Mouse (Mus musculus): ENCODE data around the gene Tead1.

The Tead1 gene

DNA sequence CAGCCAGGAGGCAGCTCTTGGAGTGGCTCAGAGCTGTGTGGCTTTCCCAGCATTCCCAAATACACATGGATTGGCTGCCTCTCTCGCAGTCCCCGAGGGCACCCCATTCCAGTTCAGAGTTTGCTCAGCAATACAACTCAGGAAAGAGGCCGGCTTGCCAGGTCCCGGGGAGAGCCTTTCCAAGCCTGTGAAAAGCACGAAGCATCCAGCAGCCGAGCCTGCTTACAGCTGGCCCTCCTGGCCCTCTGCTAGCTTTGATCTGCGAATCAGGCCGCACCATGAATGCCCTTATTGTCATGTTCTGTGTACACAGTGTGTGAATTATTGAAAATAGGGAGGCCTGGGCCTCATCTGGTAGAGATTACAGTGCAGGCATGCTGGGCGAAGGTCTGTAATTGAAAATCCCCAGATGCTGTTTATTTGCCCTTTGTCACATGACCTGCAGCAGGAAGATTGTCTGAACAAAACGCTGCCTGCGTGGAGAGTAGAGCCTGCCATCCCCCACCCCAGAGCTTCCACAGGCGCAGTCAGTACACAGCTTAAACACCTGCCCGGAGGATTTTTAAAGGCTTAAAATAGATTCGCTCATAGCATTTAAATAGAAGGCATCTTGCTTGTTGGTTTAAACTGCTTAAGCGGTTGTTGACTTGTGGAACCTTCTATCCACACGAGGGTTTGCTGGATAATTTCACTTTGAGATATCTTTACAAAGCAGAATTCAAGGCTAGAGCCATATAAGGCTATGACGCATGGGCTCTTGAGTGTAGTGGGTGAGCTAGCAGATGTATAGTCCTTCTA is 147.2 kb downstream of the Tead1 start:
- no peak for DNase-seq

DNA sequence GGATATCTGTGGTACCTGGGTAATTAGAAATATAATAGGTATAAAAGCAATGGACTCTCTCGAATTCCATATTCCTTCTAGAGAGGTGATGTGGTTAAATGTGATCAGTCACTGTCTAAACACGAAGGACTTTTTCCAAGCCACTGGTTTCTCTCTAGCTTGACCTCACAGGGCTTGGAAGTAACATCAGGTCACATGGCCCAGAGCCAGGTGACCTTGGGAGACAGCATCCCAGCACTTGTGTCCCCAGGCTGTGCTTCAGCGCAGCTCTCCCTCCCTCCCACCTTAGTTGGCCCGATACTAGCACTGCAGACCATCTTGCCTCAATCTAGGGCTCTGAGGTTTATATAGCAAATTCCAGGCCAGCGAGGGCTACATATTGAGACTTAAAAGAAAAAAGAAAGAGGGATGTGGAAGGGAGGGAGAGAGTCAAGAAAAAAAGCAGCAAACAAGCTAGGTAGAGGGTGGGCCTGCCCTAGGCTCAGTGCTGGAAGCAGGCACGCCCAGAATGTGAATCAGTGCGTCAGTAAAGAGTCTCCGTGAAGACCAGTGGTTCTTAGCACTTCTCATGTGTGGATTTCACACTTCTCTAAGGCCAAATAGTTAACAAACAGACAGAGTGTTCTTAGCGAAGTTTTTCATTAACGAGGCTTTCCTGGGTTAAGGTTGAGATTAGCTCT is 149.0 kb downstream of the Tead1 start:
- DNase-seq: no peak

DNA sequence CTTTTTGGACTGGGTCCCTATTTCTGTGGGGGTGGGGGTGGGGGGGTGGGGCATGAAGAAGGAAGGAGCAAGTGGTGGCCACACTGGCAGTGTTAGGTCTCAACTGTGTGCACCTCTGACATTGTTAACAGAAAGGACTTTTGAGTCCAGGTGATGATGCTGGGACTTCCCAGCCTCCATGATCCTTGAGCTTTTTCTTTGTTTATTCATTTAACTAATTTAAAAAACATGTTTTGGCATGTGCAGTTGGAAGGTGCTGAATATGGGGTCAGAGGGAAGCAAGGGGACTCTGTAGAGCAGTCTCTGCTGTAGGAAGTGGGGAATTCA is 149.5 kb downstream of the Tead1 start:
- no peak for DNase-seq

DNA sequence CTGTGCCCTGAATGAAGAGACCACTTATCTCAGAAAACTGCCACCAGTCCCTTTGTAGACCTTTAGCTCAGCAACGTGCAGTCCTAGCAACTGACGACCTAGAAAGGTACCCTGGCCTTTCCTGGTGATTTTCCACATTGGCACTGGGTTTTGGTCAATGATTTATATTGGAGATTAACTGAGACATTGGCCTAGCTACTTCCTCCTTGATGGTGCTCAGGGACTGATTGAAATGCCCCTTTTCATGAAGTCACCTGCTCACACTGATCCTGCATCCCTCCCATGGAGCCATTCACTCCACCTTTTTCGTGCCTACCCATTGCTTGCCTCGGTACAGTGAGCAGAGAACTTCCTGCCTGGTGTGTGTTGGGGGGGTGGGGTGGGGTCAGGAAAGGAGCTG is 151.8 kb downstream of the Tead1 start:
- no peak for DNase-seq

DNA sequence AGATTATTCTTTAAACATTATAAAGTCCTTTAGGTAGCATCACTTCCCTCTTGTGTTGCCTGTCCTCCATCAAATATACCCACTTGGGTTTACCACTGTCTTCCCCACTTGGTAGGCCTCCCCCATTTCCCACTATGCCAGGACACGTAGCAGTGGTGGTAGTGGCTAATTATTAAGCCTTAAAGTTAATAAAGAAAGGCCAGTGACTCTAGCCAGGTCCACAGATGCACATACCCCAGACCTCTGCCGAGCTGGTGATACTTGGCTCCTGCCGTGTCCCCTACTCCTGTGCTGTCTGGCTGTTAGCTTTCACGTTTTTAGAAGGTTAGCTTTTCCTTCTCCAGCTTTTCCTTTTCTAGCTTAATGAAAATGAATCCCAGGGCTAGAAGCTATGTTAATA is 152.3 kb downstream of the Tead1 start:
- DNase-seq: no peak

DNA sequence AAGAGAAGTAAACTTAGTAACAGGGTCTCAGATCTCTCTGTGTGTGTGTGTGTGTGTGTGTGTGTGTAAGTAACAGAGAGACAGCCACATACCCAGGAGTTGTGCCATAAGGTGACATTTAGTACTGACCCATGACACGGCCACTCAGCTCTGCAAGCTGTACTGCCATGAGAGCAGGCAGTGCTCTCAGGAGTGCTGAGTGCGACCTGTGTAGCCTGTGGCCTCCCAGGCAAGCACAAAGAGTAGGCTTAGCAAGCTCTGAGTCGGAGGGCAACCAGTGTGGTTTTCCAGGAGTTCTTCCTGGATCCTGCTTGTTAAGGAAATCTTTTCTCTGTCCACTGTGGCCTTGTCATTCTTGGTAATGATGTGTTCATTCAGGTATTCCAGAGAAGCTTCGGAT is 154.0 kb downstream of the Tead1 start:
- no peak for DNase-seq

DNA sequence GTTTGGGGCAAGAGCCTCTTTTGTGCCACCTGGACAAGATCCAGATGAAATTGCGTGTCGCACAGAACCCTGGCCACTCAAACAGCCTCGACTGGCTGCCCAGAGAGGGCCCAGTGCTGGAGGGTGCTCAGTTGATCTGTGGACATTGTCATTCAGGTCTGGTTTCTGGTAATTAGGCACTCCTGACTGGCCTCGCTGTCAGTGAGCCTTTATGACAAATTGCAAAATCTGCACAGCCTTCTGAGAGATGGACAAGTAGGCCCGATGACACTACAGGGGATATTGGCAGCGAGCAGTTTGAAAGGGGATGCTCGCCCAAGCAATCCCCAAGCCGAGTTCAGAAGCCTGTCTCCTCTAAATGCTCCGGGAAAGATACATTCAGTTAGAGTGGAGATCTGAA is 157.0 kb downstream of the Tead1 start:
- DNase-seq: no peak

DNA sequence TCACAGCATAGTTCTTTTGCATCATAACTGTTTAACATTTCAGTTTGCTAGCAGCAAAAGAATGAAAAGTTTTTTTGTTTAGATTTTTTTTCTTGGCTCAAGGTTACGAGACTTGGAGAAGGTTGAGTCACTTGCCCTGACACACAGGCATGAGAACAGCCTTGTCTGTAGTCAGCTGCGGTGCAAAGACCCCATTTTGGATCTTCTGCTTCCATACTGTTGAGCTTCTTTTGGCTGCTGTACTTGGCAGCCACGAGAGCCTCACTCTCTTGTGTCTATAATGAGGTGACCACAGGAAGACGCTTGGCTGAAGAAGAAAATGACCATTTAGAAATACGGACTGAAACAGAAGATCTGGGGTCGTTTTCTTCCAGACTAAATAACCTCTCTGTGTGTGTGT is 159.0 kb downstream of the Tead1 start:
- DNase-seq: no peak

DNA sequence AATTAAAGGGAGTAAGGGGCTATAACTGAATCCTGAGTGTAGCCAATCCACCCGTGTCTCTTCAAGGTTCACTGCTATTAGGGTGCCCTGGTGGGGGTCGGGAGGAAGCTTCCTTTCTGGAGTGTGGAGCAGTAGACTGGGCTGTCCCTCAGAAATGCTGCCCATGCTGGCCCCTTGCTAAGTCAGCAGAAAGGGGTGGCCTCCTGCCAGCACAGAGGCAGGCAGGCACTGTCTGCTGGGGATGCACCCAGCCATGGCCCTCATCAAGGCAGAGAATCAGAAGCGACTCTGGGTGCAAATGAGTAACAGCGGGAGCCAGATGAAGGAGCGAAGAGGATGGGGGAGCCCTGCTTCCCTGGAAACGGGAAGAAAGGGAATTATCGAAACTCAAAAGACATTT is 161.2 kb downstream of the Tead1 start:
- DNase-seq: no peak

DNA sequence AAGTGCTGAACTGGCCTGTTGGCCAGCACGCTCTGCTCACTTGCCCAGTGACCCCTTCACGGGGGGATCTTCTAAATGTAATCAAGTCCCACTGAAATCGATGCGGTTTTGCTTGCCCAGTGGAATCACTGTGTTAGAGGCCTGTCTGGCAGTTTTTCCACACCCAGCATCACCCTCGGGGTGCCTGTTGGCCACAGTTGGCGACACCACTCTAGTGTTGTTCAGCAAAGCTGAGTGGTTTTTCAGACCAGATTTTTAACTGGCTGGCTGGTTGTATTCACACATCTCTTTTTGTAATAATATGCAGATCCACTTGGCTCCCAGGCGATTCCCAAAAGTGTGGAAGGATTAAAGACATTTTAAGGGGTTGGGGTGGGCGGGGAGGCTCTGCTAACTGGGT is 161.8 kb downstream of the Tead1 start:
- no peak for DNase-seq

DNA sequence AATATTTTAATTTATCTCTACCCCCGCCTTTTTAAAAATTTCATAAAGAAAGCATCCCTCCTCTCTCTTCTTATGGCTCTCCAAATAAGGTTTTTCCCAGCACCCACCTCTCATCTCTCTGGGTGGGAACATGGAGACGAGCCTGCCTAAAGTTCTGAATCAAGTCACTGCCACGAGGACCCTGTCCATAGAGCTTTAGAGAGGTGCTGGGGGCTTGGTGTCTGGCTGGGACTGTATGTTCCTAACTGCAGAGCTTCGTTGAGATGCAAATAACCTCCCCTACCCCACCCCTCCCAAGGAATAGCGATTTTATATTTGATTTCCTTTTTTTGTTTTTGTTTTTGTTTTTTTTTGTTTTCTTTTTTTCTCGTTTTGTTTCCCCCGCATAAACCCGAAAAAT is 162.4 kb downstream of the Tead1 start:
- no peak for DNase-seq

DNA sequence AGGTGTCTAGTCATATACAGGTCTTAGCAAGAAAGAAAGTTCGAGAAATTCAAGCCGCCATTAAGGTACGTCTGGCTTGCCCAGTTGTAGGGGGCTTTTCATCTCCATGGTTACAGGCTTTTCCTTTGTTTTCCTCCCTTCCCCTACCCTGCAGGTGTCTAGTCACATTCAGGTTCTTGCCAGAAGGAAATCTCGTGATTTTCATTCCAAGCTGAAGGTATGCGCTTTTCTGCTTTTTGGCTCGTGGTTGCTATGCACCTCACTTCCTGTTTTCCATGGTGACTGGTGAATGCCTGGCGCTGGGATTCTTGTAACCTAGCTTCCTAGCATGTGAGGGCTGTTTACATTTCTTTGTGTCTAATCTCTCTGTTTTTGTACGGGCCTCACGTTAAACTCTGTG is 162.8 kb downstream of the Tead1 start:
- no peak for DNase-seq

DNA sequence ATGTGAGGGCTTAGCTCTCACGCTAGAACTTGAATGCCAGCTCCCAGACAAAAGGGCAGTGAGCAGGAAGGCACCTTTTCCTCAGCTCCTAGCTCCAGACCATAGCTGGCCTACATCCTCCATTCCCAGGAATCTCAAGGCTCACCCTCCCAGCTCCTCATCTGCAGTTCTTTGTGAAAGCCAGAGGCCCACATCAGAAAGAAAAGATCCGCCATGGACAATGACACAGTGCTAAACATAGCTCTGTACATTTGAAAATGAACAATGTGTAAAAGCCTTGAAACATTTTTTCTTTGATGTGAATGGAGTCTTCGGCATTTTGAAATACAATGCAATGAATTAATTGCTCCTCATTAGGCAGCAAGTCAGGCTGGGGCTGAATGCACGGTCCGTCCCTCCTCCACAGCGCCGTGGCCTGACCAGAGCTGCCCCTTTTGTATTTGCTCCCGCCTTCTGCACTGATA is 172.2 kb downstream of the Tead1 start:
- DNase-seq: no peak

DNA sequence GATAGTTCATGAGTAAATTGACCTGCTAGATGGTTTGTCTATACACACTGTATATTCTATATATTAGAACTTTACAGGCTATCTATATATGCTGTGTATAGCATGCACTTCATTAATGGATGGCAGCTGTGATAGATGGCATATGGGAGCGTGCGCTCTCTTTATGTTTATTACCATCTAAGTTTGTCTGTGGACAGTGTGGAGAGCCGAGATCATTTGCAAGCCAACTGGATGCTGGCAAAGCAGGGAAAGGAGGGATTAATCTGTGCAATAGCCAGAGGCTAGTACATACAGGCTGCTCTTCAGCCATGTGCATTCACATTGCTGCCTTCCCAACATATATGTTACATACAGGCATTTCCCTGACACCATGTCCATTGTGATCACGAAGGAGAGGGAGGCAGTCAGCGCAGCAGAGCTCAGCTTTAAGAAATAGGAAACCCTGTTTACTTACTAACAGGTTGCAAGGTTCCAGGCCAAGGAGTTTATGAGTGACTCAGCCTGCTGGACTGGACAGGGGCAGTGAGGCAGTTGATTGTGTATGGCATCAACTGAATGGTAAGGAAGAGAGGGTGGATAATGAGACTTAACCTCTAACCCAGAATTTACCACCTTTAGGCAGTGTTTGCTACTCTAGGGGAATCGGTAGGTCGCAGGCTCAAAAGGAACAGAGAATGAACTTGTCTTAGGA is 173.2 kb downstream of the Tead1 start:
- DNase-seq: no peak

DNA sequence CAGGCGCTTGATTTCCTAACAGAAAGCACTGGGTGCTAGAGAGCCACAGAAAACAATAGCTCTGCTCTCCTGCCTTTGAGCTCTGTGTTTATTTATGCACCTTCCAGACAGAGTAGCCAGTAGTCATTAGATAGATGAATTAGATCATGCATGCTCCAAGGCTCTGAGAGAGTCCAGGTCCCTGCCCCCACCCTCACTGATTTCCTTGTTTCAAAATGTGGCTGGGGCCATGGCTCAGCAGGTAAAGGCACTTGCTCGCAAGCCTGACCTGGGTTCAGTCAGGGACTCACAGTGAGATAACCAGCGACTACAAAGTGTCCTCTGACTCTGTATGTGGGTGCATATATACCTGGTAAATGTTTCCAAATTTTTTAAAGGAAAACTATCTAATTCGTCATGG is 174.7 kb downstream of the Tead1 start:
- DNase-seq: no peak

DNA sequence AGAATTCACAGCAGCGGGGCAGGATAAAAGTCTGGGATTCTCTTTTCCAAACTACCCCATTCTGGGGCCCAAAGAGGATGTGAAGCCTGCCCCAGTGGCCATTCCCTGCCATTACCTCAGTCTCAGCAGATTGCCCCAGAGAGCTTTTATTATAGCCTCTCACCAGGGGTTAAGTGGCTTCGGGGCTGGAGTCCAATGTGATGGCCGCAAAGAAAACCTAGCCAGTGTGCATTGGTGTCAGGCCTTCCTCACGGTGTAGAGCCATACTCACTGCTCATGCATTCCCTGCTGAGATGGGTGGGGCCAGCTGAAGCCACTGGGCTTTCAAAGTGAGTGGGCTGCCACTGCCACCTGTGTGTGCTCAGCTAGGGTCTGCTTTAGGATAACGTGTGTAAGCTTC is 175.4 kb downstream of the Tead1 start:
- DNase-seq: peak; percentile 33

DNA sequence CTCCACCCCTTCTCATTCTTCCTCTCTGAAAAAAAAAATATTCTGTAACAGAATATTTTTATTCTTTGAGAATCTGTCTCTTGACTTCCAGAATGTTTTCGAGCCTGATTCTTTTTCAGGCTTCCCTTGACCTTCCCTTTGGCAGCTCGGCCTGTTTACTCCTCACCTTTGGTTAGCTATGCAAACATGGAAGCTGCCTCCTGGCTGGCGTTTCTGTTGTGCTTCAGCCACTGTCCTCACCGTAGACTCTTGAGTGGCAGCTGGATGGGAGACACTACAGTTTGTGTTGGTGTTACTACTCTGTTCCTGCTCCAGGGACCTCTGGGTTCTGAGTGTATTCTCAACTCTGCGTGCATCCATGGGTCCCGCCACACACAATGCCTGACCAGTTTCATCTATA is 176.3 kb downstream of the Tead1 start:
- no peak for DNase-seq

DNA sequence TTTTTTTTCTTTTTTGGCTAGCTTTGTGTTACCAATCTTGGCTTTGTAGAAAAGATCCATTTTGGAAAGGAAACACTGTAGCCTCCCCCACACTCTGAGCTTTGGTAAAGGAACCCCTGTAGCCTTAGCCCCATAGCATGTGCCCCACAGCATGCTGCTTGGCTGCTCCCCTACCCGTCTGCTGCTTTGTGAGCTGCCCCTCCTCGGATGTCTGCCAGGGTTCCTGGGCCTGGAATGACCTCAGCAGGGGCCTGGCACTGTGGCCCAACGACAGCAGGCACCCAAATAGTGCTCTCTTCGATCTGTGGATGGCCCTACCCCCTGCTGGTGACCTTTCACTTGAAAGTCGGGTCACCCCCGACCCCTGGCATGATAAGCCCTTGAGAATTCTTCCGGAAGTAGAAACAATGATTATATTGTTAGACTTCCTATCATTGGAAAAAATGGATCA is 177.0 kb downstream of the Tead1 start:
- peak; percentile 97 for DNase-seq

DNA sequence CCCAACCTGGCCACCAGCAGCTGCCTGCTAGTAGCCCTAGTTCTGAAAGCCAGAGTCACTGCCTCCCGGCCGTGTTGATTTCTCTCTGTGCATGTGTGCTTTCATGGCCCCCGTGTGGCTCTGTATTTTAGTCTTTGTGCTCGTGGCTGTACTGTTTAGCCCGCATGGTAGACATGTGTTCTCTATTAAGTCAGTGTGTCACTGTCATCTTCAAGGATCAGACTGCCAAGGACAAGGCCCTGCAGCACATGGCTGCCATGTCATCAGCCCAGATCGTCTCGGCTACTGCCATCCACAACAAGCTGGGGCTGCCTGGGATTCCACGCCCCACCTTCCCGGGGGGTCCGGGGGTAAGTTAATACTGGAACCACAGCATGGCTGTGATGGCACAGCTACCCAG is 177.5 kb downstream of the Tead1 start:
- DNase-seq: peak; percentile 65

DNA sequence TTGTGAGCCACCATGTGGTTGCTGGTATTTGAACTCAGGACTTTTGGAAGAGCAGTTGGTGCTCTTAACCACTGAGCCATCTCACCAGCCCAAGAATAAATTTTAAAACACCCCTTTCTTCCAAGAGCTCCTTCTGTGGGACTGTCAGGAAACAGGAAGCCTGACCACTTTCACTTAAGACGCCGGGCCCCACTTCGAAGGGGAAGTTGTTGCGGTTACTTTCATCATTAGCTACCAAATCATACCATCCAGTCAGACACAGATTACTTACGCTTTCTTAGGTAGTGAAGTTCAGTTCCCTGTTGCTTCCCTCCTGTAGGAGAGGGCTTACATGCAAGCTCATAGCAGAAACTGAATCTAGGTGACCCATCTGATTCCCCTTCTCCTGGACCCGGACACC is 180.8 kb downstream of the Tead1 start:
- DNase-seq: no peak

DNA sequence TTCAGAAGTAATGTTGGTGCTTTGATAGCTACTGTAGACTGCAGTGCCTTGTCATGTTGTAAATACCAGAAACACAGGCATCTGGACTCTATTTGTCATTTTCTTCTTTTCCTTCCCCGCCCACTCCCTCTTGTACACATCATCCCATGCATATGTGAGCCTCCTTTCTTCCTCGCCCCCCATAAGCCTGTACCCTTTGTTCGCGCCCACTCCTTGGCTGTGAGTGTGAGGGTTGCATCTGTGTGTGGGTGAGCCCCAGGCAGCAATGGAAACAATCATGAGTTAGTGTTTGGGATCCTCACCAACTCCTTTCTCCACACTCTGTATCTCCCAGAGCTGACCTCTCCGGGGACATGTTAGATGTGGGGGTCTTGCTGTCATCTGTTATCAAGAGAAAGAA is 183.0 kb downstream of the Tead1 start:
- DNase-seq: no peak

DNA sequence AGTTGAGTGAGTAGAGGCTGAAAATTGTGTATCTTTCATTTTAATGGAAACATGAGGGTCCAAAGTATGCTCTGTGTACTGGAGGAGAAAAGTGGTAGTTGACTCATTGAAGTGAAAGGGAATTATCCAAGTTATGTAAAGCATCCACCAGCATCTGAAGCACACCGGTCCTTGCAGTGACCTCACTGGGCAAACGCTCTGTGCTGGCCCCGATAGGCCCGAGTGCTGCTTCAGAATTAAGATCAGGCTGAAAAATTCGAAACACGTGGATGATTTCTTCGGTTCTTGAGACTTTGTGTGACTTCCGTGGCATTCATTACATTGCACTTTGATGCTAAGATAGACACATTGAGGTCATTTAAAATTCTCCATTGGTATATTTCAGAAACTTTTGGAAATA is 185.1 kb downstream of the Tead1 start:
- DNase-seq: no peak

DNA sequence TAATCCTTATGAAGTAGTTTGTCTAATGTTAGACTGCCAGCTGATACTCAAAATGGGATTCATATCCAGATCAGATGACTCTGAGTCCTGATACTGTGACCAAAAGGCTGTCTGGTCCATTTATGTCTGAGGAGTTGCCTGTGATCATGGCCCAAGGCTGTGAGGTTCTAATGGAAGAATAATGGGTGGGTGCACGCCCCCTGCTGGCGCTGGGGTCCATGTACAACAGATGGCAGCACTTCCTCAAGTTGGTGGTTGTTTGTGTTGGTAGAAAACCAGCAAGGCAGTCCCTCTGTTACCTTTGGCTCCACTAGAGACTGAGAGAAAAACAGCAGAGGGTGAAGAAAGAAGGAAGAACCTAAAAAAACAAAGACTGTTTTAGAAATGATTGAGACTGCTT is 186.6 kb downstream of the Tead1 start:
- DNase-seq: peak; percentile 46
